Mouse (Mus musculus) Patski (cell line): ENCODE results near the gene Adap1. TPM values are rescaled to one million over a fixed set of nuclear protein-coding genes. Genes with fewer than 3 reads are reported as not detected.
A peak's percentile ranks its signal among the peaks of the same experiment; 100 is the strongest.

Source experiments
- ATAC-seq: fragments of 100-300 bp; one replicate; pipeline ENCODE4 v1.8.0; 2021
- CTCF ChIA-PET: fragments of 350-600 bp; sonication (Branson Sonifier 250); formaldehyde crosslinking; loops from one replicate; lab custom pipeline; 2022; ENCODE audit warnings: inconsistent platforms; lab: Charles Lee
- POLR2A ChIA-PET: fragments of 350-600 bp; sonication (Branson Sonifier 250); formaldehyde crosslinking; loops from one replicate; lab custom pipeline; 2022; ENCODE audit warnings: antibody characterized with exemption, inconsistent platforms; lab: Charles Lee
- DNase-seq: peaks from one replicate; pipeline ENCODE4 v3.0.0-alpha.2; 2011; ENCODE audit warnings: low read depth, low spot score
- H3K27me3 ChIP-seq: fragments of 371-371 bp; one replicate; pipeline ENCODE4 v1.5.1; 2021
- CTCF ChIP-seq: fragments of 100-300 bp; IDR thresholded peaks from one replicate; pipeline ENCODE4 v1.5.1; 2021
- in situ Hi-C: fragments of 300-500 bp; cut with MboI; formaldehyde crosslinking; loops from 3 replicates; pipeline ENCODE4 v1.11.1; 2018; ENCODE audit warnings: low pct_unique_long_range_greater_than_20kb, mixed read lengths
- polyA plus RNA-seq: library from polyadenylated mRNA; unstranded; gene quantifications from one replicate; pipeline ENCODE4 v1.2.3, GENCODE M21; 2021

Gene Adap1
- polyA plus RNA-seq, 1 experiment from 2014 or later = 5.0 TPM

DNA sequence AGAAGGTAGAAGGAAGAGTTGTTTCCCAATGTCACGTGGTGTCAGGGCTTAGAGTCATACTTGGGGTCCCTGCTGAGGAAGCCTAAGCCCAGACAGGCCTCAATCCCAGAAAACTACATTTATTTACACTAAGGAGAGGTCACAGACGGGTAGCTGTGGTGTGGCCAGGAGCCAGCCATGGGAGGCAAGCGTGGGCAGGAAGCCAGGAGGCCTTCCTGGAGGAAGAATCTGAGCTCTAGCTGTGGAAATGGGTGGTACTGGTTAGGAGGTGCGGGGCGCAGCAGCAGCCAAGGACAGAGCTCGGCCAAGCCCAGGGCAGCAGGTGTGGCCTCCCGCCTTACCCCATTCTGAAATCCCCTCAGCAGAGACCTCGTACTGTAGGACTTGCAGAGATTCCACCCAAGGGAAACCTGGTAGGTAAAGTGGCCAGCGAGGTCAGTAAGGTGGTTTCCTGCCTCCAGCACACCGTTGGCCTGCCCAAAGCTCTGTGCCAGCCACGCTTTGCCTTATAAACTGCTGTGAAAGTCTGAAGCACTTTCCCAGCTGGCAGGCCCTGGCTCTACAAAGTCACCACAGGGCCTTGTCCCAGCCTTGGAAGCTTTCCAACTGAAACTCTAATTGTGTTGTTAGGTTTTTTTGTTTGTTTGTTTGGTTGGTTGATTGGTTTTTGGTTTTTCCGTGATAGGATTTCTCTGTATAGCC is 10.3 kb downstream of the Adap1 start:
- no peak for ATAC-seq
- H3K27me3 ChIP-seq = no peaks in the 10 kb centered on the region
- ChIA-PET POLR2A (no interaction called here), CTCF (no interaction called here)
- no peak for DNase-seq
- in situ Hi-C loops = no loop called here
- TF ChIP-seq CTCF = no peak

DNA sequence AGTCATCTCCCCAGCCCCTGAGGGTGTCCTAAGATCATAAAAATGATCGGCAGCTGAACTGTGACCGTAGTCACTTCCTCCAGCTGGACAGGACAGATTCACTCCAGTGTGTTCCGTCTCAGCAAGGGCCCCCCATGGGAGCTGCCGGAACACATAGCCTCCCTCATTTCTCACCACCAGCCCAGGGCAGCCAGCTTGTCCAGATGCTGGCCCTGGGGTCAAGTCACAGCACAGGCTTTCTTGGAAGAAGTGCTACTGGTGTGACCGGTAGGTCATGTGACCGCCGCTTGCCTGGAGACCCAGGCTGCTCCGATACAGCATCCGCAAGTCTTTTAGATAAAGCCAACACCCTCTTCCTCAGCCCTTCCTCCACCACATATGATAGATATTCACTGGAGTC is 11.9 kb downstream of the Adap1 start:
- CTCF ChIA-PET = no interaction called here
- in situ Hi-C loops = no loop called here
- POLR2A ChIA-PET = no interaction called here
- DNase-seq (no peak), ATAC-seq (no peak)
- no peak for TF ChIP-seq CTCF
- no peaks in the 10 kb centered on the region for H3K27me3 ChIP-seq

DNA sequence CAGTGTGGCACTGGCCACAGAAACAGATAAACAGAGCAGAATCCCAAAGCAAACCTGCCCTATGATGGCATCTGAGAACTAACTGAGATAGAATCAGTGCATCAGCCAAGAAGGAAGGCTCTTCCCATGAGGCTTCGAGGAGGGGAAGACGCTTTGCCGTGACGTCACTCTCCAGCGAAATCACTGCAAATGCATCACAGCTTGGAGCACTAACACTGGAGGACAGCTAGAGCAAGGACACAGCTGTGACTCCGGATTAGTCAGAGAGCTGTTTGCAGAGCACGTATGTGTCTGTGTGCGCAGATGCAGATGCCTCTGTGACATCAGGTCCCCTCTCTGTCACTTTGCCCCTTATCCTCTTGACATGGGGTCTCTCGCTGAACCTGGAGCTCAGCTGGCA is 13.6 kb downstream of the Adap1 start:
- H3K27me3 ChIP-seq = no peaks in the 10 kb centered on the region
- TF ChIP-seq CTCF = no peak
- ChIA-PET POLR2A (no interaction called here), CTCF (interaction anchor here (1.2 to 1.4 kb wide), 2 partner anchors 8 to 10 kb away, joined by 3 read pairs; no protein-coding TSS in a partner anchor)
- in situ Hi-C loops = no loop called here
- DNase-seq = no peak
- no peak for ATAC-seq

DNA sequence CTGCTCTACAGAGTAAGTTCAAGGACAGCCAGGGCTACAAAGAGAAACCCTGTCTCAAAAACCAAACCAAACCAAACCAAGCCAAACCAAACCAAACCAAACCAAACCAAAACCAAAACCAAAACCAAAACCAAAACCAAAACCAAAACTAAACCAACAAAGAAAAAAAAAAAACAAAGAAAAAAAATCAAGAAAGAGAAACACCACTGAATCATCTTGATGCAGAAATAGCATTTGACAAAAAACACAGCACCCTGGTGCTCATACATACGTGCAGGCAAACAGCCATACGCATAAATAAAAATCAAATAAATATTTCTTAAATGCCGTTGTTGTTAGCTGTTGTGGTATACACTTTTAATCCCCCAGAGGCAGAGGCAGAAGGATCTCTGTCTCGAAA is 14.9 kb downstream of the Adap1 start:
- no peak for TF ChIP-seq CTCF
- CTCF ChIA-PET = interaction anchor here (1.2 to 1.4 kb wide), 2 partner anchors 9 kb away, joined by 3 read pairs; no protein-coding TSS in a partner anchor
- DNase-seq = no peak
- POLR2A ChIA-PET = no interaction called here
- H3K27me3 ChIP-seq = no peaks in the 10 kb centered on the region
- no peak for ATAC-seq
- in situ Hi-C loops = no loop called here

DNA sequence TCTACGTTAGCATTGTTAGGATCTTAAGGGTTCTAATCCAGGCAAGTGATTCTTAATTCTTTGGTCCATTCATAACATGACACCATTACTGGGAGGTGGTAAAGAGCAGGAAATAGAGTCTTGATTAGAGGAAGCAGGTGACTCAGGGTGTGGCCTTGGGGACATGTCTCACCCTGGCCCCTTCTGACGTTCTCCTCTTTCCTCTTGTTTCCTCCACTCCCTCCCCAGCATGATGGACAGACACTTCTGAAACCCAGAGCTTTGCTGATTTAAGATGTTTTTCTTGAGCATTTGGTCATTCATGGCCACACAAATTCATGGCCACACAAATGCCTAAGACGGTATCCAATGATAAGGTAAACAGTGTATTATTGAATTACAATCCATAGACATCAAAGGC is 15.5 kb downstream of the Adap1 start:
- no peaks in the 10 kb centered on the region for H3K27me3 ChIP-seq
- no peak for TF ChIP-seq CTCF
- ChIA-PET POLR2A (no interaction called here), CTCF (no interaction called here)
- DNase-seq = no peak
- in situ Hi-C loops = no loop called here
- ATAC-seq = no peak

DNA sequence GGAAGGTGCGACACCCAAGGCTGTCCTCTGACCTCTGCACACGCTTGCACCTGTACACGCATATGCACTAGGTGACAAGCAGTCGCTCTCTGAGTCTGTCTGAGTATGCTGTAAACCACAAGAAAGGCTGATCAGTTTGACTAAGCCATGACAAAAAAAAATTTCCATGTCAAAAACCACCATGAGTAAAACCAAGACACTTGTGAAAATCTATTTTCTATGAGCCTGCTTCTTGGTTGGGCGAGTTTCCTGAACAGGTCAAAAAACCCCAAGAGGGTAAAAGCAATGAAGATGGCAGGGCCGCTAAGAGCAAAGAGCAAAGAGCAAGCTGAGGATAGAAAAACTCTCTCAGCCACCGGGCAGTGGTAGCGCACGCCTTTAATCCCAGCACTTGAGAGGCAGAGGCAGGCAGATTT is 21.8 kb downstream of the Adap1 start:
- TF ChIP-seq CTCF = no peak
- CTCF ChIA-PET = no interaction called here
- no peaks in the 10 kb centered on the region for H3K27me3 ChIP-seq
- ATAC-seq (no peak), DNase-seq (no peak)
- in situ Hi-C loops = no loop called here
- POLR2A ChIA-PET = no interaction called here

DNA sequence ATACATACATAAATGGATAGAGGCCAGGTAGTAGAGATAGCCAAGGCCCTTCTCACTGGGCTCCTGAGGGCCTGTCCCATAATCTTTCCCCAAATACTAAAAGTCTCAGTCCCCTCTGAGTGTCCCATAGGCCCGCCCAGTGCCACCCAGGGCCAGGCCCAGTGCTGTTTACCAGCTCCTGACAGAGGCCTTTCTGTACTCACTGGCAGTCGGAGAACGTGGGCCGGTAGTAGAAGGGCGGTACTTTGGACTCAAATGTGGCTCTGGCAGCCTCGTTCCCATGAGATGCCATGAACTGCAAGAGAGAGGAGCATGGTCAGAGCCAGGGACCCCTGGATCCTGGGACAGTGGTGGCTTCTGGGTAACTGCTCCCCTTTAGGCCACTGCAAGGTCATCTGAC is 23.3 kb downstream of the Adap1 start:
- no peak for DNase-seq
- in situ Hi-C loops = no loop called here
- CTCF ChIA-PET = interaction anchor here (0.9 to 1.9 kb wide), 3 partner anchors 9 to 53 kb away, joined by 3 to 6 read pairs (median 5); no protein-coding TSS in a partner anchor
- POLR2A ChIA-PET = no interaction called here
- no peaks in the 10 kb centered on the region for H3K27me3 ChIP-seq
- no peak for TF ChIP-seq CTCF
- ATAC-seq = no peak

DNA sequence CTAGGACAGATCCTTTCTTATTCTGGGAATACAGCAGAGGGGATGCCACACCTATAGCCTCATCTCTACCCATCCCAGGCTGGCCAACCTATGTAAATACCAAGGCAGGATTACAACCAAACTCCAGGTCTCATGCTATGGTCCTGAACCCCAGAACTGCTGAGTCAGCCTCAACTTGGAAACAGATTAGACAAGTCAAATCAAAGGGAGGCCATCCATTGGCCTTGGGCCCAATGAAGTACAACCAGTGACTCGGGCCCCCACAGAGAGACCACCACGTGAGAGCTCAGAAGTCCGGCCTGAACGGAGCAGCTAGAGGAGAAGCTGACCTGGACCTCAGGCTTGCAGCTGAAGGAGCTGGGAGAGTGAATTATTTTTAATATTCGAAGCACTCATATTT is 27.7 kb downstream of the Adap1 start:
- in situ Hi-C loops = no loop called here

DNA sequence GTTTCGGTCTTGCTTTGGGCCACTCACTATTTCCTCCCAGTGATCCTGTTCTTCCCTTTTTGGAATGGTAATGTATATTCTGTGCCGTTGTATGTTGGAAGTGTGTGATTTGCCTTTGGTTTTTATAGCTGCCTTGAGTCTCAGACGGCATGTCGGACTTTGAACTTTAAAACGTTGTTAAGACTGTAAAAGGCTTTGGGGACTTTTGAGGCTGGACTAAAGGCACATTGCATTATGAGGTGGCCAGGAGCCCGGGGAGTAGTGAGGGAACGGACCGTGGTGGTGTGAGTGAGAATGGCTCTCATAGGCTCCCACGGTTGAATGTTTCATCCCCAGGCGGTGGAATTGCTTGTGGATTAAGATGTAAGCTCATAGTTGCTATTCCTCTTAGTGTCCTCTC is 28.3 kb downstream of the Adap1 start:
- POLR2A ChIA-PET = no interaction called here
- CTCF ChIA-PET = no interaction called here
- no peak for TF ChIP-seq CTCF
- ATAC-seq (no peak), DNase-seq (no peak)
- in situ Hi-C loops = no loop called here
- no peaks in the 10 kb centered on the region for H3K27me3 ChIP-seq

More for the DNA sequence above, 27.7 kb downstream of the Adap1 start:
- POLR2A ChIA-PET = no interaction called here
- DNase-seq (no peak), ATAC-seq (no peak)
- no peak for TF ChIP-seq CTCF
- CTCF ChIA-PET = interaction anchor here (1.1 kb wide), 1 partner anchor 16 kb away, joined by 4 read pairs; no protein-coding TSS in a partner anchor
- no peaks in the 10 kb centered on the region for H3K27me3 ChIP-seq

DNA sequence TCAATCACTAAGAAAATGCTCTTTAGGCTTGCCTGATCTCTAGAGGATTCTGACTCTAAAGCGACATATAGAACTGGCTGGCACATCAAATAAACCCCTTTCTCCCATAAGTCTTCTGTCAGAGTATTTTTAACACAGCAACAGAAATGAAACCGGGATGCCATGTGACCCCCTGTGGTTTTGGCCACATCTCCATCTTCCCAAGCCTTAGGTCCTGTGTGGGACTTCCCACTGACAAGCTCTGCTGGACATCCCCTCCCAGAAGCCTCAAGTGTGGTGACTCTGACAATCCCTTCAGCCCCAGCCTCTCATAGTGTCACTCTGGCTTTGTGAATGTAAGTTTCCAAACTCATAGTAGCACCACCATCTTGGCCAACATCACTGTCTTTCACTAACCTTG is 31.3 kb downstream of the Adap1 start:
- in situ Hi-C loops = no loop called here
- DNase-seq (no peak), ATAC-seq (no peak)
- no peak for TF ChIP-seq CTCF
- ChIA-PET CTCF (no interaction called here), POLR2A (no interaction called here)
- no peaks in the 10 kb centered on the region for H3K27me3 ChIP-seq

DNA sequence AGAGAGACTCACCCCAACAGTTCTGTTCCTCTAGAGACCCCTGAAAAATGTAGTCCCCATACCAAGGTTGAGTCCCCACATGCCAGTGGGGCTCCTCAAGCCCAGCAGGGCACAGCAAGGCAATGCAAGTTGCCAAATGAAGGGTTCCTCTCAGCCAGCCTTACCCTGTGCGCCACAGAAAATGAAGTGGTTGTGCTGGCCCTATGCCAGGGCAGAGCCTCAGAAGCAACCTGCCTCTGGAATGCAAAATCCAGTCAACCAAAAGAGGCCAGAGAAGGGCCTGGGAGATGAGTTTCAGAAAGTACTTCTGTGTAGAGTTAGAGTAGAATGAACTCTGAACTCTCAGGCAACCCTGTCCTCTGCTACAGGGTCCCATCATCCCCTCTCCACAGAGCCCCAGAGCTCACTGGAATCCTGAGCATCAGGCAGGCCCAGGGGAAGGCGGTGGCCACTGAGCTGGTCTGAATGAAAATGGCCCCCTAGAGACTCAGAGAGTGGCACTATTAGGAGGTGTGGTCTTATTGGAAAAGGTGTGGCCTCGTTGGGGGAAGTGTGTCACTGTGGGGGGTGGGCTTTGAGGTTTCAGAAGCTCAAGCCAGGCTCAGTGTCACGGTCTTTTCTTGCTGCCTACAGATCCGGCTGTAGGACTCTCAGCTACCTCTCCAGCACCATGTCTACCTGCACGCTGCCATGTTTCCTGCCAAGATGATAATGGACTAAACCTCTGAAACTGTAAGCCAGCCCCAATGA is 33.4 kb downstream of the Adap1 start:
- TF ChIP-seq CTCF = no peak
- ChIA-PET POLR2A (no interaction called here), CTCF (interaction anchor here (2.0 kb wide), 1 partner anchor 10 kb away, joined by 8 read pairs; no protein-coding TSS in a partner anchor)
- H3K27me3 ChIP-seq = no peaks in the 10 kb centered on the region
- ATAC-seq (peak; percentile 26), DNase-seq (no peak)
- in situ Hi-C loops = no loop called here
